Mouse (Mus musculus) brain, embryonic 14.5 days (tissue): ENCODE data around the gene Stt3b. TPM values are rescaled to one million over a fixed set of nuclear protein-coding genes. Genes with fewer than 3 reads are reported as not detected.
A peak's percentile ranks its signal among the peaks of the same experiment; 100 is the strongest.

Source experiments
- DNase-seq: peaks from one replicate; pipeline ENCODE4 v3.0.0-alpha.2; 2011; ENCODE audit warnings: low read depth
- CTCF ChIP-seq: fragments of 200-500 bp; IDR thresholded peaks from 2 replicates; pipeline ENCODE4 v1.5.1; 2012; ENCODE audit warnings: inconsistent platforms, mild to moderate bottlenecking, moderate library complexity, borderline replicate concordance; ENCODE audit not compliant: insufficient read depth, insufficient read length; ENCODE audit errors: extremely low read depth
- POLR2A ChIP-seq: fragments of 200-500 bp; IDR thresholded peaks from 2 replicates; pipeline ENCODE4 v1.6.1; 2012; ENCODE audit warnings: mild to moderate bottlenecking, inconsistent platforms, borderline replicate concordance; ENCODE audit not compliant: poor library complexity, insufficient read depth, insufficient read length, severe bottlenecking; ENCODE audit errors: extremely low read depth
- polyA plus RNA-seq: library from polyadenylated mRNA; depleted of rRNA; stranded (reverse); fragments of >200 nt; gene quantifications from 2 replicates; pipeline ENCODE4 v1.2.3, GENCODE M21; 2012

Gene Stt3b
- polyA plus RNA-seq, 1 experiment, result 74.2 TPM

- no peak for TF ChIP-seq CTCF
- no peak for TF ChIP-seq POLR2A
- DNase-seq, result no peak
Observed at GRCm38 (mm10) chr9:115236352-115236841, 73.8 kb downstream of the Stt3b start.

DNA sequence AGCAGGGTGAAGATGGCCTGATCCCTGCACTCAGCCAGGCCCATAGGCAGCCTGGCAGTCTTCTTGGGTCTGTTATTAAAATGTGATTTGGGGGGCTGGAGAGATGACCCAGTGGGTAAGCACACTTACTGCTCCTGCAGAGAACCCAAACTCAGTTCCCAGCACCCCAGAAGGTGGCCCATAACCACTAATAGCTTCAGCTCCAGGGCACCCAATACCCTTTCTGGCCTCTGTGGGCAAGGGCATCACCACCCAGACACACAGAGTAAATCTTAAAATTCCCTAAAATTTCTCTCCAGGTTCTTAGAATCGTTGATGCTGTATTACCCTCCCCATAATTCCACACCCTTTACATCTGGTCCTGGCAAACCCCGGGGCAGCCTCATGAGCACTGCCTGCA is 75.7 kb downstream of the Stt3b start:
- no peak for TF ChIP-seq POLR2A
- no peak for TF ChIP-seq CTCF
- no peak for DNase-seq

- no peak for DNase-seq
- no peak for TF ChIP-seq CTCF
- TF ChIP-seq POLR2A, result no peak
Observed at GRCm38 (mm10) chr9:115233721-115234120, 76.5 kb downstream of the Stt3b start.

- TF ChIP-seq POLR2A, result no peak
- no peak for TF ChIP-seq CTCF
- no peak for DNase-seq
Observed at GRCm38 (mm10) chr9:115231476-115231875, 78.7 kb downstream of the Stt3b start.

- TF ChIP-seq CTCF (no peak), POLR2A (no peak)
- no peak for DNase-seq
Observed at GRCm38 (mm10) chr9:115230141-115230540, 80.1 kb downstream of the Stt3b start.

DNA sequence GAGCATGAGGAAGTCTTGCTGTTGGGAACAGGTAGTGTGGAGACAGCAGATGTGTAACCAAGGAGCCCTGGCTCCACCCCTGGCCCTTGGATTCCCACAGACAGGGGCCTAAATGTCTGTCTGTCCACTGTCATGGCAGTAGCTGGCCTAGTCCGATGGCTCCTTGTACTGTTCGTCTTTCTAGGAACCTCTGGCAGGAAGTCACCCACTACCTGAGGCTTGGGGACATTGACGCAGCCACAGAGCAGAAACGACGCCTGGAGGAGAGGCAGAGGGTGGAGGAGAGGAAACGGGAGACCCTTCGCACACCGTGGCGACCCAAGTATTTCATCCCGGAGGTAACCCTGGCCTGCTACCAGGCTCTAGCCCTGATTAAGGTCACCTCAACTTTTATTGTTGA is 80.5 kb downstream of the Stt3b start:
- DNase-seq, result no peak
- no peak for TF ChIP-seq CTCF
- TF ChIP-seq POLR2A, result no peak

DNA sequence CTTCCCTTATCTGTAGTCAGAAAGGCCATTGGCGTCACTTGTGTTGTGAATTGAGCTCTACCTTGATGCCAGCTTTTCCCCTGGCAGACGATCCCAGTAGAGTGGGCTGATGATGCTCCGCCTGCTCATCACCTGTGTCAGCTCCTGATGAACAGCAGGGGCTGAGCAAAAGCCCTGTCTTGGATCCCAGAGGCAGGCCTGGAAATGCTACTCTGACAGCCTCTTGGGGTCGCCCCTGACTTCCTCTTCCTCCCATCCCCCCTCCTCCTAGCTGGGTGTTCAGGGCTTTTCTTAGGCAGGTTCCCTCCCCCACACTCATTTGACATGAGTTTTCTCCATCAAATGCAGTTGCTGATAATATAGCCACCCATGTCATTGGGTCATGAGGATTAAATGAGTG is 81.1 kb downstream of the Stt3b start:
- DNase-seq, result no peak
- TF ChIP-seq CTCF (no peak), POLR2A (no peak)

GRCm38 (mm10) chr9:115224744-115225354 is 85.4 kb downstream of the Stt3b start:
- TF ChIP-seq POLR2A (no peak), CTCF (no peak)

GRCm38 (mm10) chr9:115221265-115221664 is 89.0 kb downstream of the Stt3b start:
- TF ChIP-seq CTCF (no peak), POLR2A (no peak)
- DNase-seq, result no peak

More at GRCm38 (mm10) chr9:115224744-115225354, 85.4 kb downstream of the Stt3b start:
- peak; percentile 81 for DNase-seq

- DNase-seq, result no peak
- no peak for TF ChIP-seq POLR2A
- TF ChIP-seq CTCF, result no peak
Observed at GRCm38 (mm10) chr9:115220466-115220865, 89.8 kb downstream of the Stt3b start.

DNA sequence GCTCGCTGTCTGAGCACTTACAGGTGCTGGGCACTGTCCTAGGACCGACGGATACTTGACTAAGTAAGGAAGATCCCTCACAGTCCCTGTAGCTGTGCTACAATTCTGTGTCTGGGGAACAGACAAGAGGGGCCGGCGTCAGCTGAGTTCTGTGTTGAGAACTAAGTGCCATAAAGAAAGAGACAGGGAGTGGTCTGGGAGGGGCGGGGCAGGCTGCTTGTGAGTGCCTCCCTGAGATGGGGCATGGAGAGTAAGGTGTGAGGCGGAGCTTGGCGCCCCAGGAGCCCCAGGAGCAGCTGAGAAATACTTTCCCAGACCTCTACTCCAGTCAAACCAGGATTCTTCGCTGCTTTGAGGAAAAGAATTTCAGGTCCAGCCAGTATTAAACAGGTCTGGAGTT is 92.2 kb downstream of the Stt3b start:
- no peak for DNase-seq

More for the DNA sequence above, 92.2 kb downstream of the Stt3b start:
- TF ChIP-seq CTCF, result no peak
- TF ChIP-seq POLR2A, result no peak
